In genomic region chr5:120888294-120888815, GRCm38 (mm10) we compare ENCODE assay signal across 16 mouse cellular contexts. TPM values are rescaled to one million over a fixed set of nuclear protein-coding genes. Genes with fewer than 3 reads are reported as not detected.
"Had no signal": no experiment of that assay in that cellular context is flagged by ENCODE, and none has a peak within 500 bp of the region (broad histone marks: within the 10 kb centered on the region; RNA-seq: fewer than 3 reads in every experiment).

No protein-coding gene starts in this region.

RNA-seq across cellular contexts. Expression of gene Oas1g, which starts 0.9 kb away (rescaled TPM):
- polyA plus RNA-seq: midbrain, embryonic 10.5 days; midbrain, embryonic 16.5 days; myocyte; neural tube, embryonic 11.5 days had no signal

RNA-seq across cellular contexts. Expression of gene Oas1d, which starts 26.0 kb away (rescaled TPM):
- polyA plus RNA-seq: liver, postnatal 0 days; lung, adult 2 months; lung, embryonic 15.5 days; lung, postnatal 0 days; macrophage; midbrain, embryonic 10.5 days; midbrain, embryonic 12.5 days; midbrain, embryonic 14.5 days; myocyte; neural tube, embryonic 11.5 days; neural tube, embryonic 13.5 days; neural tube, embryonic 15.5 days; stomach, embryonic 14.5 days; stomach, embryonic 16.5 days had no signal

RNA-seq across cellular contexts. Expression of gene Oas1h, which starts 27.1 kb away (rescaled TPM):
- polyA plus RNA-seq: liver, postnatal 0 days; lung, adult 2 months; lung, embryonic 15.5 days; lung, postnatal 0 days; macrophage; midbrain, embryonic 10.5 days; midbrain, embryonic 12.5 days; midbrain, embryonic 14.5 days; midbrain, embryonic 16.5 days; myocyte; neural tube, embryonic 11.5 days; neural tube, embryonic 13.5 days; neural tube, embryonic 15.5 days; small intestine, adult 2 months; stomach, embryonic 14.5 days; stomach, embryonic 16.5 days had no signal

RNA-seq across cellular contexts. Expression of gene Oas1f, which starts 41.2 kb away (rescaled TPM):
- polyA plus RNA-seq: liver, postnatal 0 days; lung, adult 2 months; lung, embryonic 15.5 days; lung, postnatal 0 days; macrophage; midbrain, embryonic 10.5 days; midbrain, embryonic 12.5 days; midbrain, embryonic 14.5 days; midbrain, embryonic 16.5 days; myocyte; neural tube, embryonic 11.5 days; neural tube, embryonic 13.5 days; neural tube, embryonic 15.5 days; stomach, embryonic 16.5 days had no signal
